In genomic region chr13:38103406-38103805, GRCm38 (mm10) we compare ENCODE assay signal across 9 mouse cellular contexts.
"Had no signal": no experiment of that assay in that cellular context is flagged by ENCODE, and none has a peak within 500 bp of the region (broad histone marks: within the 10 kb centered on the region; RNA-seq: fewer than 3 reads in every experiment).

No protein-coding gene starts in this region.

- DNase-seq: kidney, adult 2 months; kidney, postnatal 36 days; left cerebral cortex, postnatal 4 days; liver, postnatal 0 days; lung, postnatal 36 days; retina, postnatal 1 day; right cerebral cortex, postnatal 14 days; right cerebral cortex, postnatal 4 days; thymus, postnatal 25 days had no signal
